Mouse (Mus musculus) megakaryocyte, embryonic 14.5 days (primary cell): ENCODE data around the gene I0C0044D17Rik.

Source experiments
- FLI1 ChIP-seq: IDR thresholded peaks from 2 replicates; pipeline ENCODE4 v1.6.1; 2012; ENCODE audit warnings: low read length, inconsistent platforms, mixed read lengths
- GATA1 ChIP-seq: IDR thresholded peaks from 3 replicates; pipeline ENCODE4 v1.6.1; 2012; ENCODE audit warnings: mixed read lengths, low read length, inconsistent platforms, borderline replicate concordance

GRCm38 (mm10) chr4:98793486-98793885 is 30.2 kb downstream of the I0C0044D17Rik start:
- TF ChIP-seq GATA1 (no peak), FLI1 (no peak)
